Mouse (Mus musculus): ENCODE results near the gene Ubl3. TPM values are rescaled to one million over a fixed set of nuclear protein-coding genes. Genes with fewer than 3 reads are reported as not detected.
A peak's percentile ranks its signal among the peaks of the same experiment; 100 is the strongest.

Gene Ubl3
- total RNA-seq, 2 experiments from 2014 or later: 232 to 236 TPM

GRCm38 (mm10) chr5:148495991-148496390 is 56.6 kb downstream of the Ubl3 start:
- no peak for DNase-seq (ENCODE audit: low spot score in 2 of 2)
- intact Hi-C loops (cut with DNase I): loop anchor here (10.0 kb wide), 1 partner anchor 529 kb away; no protein-coding TSS in a partner anchor

- intact Hi-C loops (cut with DNase I): loop anchor here (10.0 kb wide), 1 partner anchor 530 kb away; no protein-coding TSS in a partner anchor
- no peak for DNase-seq (ENCODE audit: low spot score in 2 of 2)
These were observed 57.4 kb downstream of the Ubl3 start for GRCm38 (mm10) chr5:148495173-148495572.

- no peak for DNase-seq (ENCODE audit: low spot score in 2 of 2)
- intact Hi-C loops (cut with DNase I): loop anchor here (10.0 kb wide), 1 partner anchor 531 kb away; no protein-coding TSS in a partner anchor
These were observed 58.3 kb downstream of the Ubl3 start for GRCm38 (mm10) chr5:148494249-148494648.

- intact Hi-C loops (cut with DNase I): loop anchor here (10.0 kb wide), 1 partner anchor 532 kb away; no protein-coding TSS in a partner anchor
- DNase-seq (ENCODE audit: low spot score in 2 of 2): no peak
These were observed 59.6 kb downstream of the Ubl3 start for GRCm38 (mm10) chr5:148493025-148493424.

- DNase-seq (ENCODE audit: low spot score in 2 of 2): no peak
- intact Hi-C loops (cut with DNase I): loop anchor here (10.0 kb wide), 1 partner anchor 534 kb away; no protein-coding TSS in a partner anchor
These were observed 62.2 kb downstream of the Ubl3 start for GRCm38 (mm10) chr5:148490391-148490790.

GRCm38 (mm10) chr5:148489724-148490193 is 62.8 kb downstream of the Ubl3 start:
- intact Hi-C loops (cut with DNase I): loop anchor here (10.0 kb wide), 1 partner anchor 535 kb away; no protein-coding TSS in a partner anchor
- peak; percentile 41 to 74 for DNase-seq (ENCODE audit: low spot score in 2 of 2)

GRCm38 (mm10) chr5:148488891-148489723 is 63.5 kb downstream of the Ubl3 start:
- peak in 1 of 2 experiments; percentile 55 for DNase-seq (ENCODE audit: low spot score in 2 of 2)
- intact Hi-C loops (cut with DNase I): no loop called here

GRCm38 (mm10) chr5:148486202-148486601 is 66.4 kb downstream of the Ubl3 start:
- DNase-seq (ENCODE audit: low spot score in 2 of 2): no peak
- intact Hi-C loops (cut with DNase I): no loop called here

GRCm38 (mm10) chr5:148481745-148482144 is 70.8 kb downstream of the Ubl3 start:
- no peak for DNase-seq (ENCODE audit: low spot score in 2 of 2)
- intact Hi-C loops (cut with DNase I): no loop called here

- no peak for DNase-seq (ENCODE audit: low spot score in 2 of 2)
- intact Hi-C loops (cut with DNase I): no loop called here
These were observed 78.2 kb downstream of the Ubl3 start for GRCm38 (mm10) chr5:148474346-148474745.

GRCm38 (mm10) chr5:148468626-148469441 is 83.8 kb downstream of the Ubl3 start:
- DNase-seq (ENCODE audit: low spot score in 2 of 2): no peak
- intact Hi-C loops (cut with DNase I): no loop called here

GRCm38 (mm10) chr5:148466933-148467607 is 85.5 kb downstream of the Ubl3 start:
- intact Hi-C loops (cut with DNase I): no loop called here

GRCm38 (mm10) chr5:148466116-148466515 is 86.5 kb downstream of the Ubl3 start:
- no peak for DNase-seq (ENCODE audit: low spot score in 2 of 2)
- intact Hi-C loops (cut with DNase I): no loop called here

More at GRCm38 (mm10) chr5:148466933-148467607, 85.5 kb downstream of the Ubl3 start:
- no peak for DNase-seq (ENCODE audit: low spot score in 2 of 2)

- DNase-seq (ENCODE audit: low spot score in 2 of 2): no peak
- intact Hi-C loops (cut with DNase I): no loop called here
These were observed 87.5 kb downstream of the Ubl3 start for GRCm38 (mm10) chr5:148465091-148465490.

- intact Hi-C loops (cut with DNase I): no loop called here
- DNase-seq (ENCODE audit: low spot score in 2 of 2): no peak
These were observed 88.1 kb downstream of the Ubl3 start for GRCm38 (mm10) chr5:148464489-148464888.

- intact Hi-C loops (cut with DNase I): no loop called here
- peak in 1 of 2 experiments; percentile 71 for DNase-seq (ENCODE audit: low spot score in 2 of 2)
These were observed 88.8 kb downstream of the Ubl3 start for GRCm38 (mm10) chr5:148463783-148464294.
